Mouse (Mus musculus) T-cell, adult 2 months (primary cell): ENCODE results near the gene Pdia2.
"Not testable (repeated sequence)": the region's sequence is repeated elsewhere in the genome, so short reads cannot be mapped to it uniquely, and the experiment has no call there.

ENCODE experiments used
- DNase-seq: peaks from one replicate; pipeline ENCODE4 v3.0.0; 2022; ENCODE audit warnings: low spot score

Gene Pdia2

DNA sequence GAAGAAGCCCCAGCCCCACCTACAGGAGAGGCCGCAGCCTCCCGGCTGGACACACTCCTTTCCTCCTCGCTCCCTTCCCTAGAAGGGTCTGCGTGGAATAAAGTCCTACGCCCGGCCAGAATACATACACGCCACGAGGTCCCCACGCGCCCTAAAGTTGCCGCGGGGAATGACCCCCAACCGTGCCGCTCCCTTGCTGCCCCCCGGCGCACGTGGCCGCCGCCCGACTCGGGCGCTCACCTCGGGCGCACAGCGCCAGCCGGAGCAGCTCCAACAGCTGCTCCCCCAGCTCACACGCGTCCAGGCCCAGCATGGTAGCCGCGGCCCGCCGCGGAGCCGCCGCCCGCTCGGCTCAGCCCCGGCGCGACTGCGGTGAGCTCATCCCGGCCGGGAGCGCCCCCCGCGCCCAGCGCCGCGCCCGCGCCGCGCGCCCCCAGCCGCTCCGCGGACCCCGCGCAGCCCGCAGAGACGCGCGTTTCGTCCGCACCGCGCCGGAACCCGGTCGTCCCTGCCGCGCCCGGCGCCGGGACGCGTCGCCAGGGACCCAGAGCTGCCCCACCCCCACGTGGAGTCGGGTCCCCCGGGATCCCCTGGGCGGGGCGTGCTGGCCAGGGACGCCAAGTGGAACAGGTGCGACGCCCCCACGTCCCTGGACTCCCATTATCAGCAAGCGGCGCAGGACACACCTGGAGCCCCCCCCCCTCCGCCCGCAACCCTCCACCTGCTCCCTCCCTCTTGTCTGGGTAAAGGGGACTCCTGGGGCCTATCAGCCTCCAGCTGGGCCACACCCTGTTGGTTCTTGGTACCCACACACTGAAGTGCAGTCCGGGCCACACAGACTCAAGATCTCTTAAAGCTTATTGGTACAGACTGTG lies 2.2 kb upstream of the Pdia2 start:
- DNase-seq: no peak

DNA sequence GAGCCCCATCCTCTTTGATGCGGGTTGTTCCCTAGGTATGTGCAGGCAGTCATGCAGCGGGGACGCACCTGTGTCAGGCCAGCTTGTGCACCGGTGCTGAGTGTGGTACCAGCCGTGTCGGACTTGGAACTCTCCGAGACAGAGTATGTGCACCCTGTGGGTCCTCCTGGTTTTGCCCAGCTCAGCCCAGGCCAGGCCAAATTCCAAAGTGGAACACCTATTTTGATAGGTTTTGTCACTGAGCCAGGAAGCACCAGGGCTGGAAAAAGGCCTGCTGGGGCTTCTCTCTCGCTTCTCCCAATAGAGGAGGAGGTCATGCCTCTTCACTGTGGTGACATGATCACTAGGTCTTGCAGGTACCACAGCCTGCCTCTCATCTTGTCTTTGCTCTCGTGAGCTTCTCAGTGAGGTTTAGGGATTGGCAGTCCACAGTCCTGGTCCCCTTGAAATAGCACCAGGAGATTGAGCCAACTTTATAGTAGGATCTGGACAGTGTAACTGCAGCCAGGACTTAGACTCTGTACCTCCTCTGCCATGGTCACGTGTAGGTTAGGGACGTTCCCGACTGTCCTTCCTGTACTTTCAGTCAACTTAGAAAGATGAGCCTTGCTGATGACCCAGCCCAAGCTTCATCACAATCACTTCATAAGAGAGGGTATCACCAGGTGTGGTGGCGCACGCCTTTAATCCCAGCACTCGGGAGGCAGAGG lies 6.3 kb downstream of the Pdia2 start:
- DNase-seq: no peak

GRCm38 (mm10) chr17:26191486-26191885 lies 7.4 kb downstream of the Pdia2 start:
- not testable (repeated sequence) for DNase-seq

DNA sequence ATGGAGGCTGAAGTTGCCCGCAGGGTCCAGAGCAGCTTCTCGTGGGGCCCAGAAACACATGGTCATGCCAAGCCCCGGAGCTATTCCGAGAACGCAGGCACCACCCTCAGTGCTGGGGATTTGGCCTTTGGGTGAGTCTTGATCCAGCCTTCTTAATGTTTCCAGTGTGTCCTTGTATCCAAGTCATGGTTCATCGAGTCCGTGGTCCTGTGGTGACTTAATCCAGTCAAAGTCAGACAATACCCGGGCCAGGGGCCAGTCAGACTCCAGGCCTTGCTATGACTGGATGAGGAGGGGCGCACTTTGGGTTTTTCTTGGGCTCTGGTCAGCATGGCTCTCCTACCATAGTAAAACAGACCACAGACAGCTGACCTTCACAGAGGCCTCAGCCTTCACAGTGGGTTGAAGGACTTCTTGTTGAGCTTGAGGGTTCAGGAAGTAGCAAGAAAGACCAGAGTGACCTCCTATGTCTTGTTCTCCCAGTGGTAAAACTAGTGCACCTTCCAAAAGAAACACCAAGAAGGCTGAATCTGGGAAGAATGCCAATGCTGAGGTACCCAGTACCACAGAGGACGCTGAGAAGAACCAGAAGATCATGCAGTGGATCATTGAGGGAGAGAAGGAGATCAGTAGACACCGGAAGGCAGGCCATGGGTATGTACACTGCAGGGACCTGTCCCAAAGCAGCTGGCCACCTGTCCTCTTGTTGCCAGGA lies 10.6 kb downstream of the Pdia2 start:
- no peak for DNase-seq

DNA sequence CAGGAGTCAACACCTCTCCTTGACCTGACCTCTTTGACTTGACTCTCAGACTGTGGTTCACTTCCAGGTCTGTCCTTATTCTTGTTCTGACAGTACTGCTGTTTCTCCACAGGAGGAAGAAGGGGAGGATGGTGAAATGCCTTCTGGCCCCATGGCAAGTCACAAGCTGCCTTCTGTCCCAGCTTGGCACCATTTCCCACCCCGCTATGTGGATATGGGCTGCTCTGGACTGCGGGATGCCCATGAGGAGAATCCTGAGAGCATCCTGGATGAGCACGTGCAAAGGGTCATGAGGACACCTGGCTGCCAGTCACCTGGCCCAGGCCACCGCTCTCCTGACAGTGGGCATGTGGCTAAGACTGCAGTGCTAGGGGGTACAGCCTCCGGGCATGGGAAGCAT lies 11.3 kb downstream of the Pdia2 start:
- DNase-seq: no peak

DNA sequence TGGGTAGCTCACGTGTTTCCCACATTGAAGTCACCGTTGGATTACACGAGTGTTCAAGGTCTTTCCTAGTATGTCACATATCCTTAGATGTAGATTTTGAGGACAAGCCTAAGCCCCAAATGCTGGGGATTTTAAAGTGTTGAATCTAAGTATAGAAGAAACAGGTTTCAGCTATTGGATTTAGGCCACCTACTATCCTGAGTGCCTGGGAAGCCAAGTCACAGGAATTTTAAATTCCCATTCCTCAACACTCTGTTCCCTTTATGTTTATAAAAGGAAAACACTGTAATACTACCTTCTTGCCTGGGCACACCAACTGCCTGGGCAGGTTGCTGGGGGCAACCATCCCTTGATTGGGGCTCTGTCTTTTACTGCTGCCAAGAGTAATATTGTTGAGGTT lies 17.7 kb downstream of the Pdia2 start:
- DNase-seq: no peak

DNA sequence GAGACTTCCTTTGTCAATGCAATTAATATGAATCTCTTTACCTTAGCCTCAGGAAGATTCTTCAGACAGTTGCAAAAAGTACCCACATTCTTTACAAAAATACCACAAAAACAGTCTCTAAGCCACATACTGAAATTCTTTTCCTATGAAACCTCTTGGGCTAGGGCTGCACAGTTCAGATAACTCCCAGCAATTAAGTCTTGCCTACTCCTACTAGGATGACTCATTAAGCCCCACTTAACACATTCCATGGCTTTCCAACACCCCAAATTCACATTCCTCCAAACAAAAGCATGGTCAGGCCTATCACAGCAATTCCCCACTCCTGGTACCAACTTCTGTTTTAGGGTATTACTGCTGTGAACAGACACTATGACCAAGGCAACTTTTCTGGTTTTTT lies 20.3 kb downstream of the Pdia2 start:
- DNase-seq: no peak

- DNase-seq: not testable (repeated sequence)
These were observed 23.6 kb downstream of the Pdia2 start for GRCm38 (mm10) chr17:26175248-26175647.

- DNase-seq: peak; percentile 79
These were observed 30.8 kb downstream of the Pdia2 start for GRCm38 (mm10) chr17:26168039-26168438.

- DNase-seq: no peak
These were observed 36.2 kb downstream of the Pdia2 start for GRCm38 (mm10) chr17:26162736-26163135.

- DNase-seq: no peak
These were observed 46.8 kb downstream of the Pdia2 start for GRCm38 (mm10) chr17:26151886-26152630.

DNA sequence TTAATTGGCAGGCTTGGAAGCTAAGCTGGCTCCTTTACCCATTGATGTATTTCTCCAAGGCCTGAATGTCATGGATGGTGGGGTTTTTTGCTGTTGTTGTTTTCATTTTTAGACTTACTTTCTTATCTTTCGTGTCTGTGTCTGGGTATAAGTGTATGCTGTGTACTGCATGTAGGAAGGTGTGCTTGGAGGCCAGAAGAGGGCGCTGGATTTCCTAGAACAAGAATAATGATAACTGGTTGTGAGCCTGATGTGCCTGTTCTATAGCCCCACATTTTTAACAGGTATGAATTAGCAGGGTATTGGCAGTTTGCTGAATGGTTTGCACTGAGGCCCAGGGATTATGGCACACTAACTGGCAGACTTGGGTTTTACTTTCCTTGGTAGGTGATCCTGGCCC lies 49.8 kb downstream of the Pdia2 start:
- DNase-seq: no peak
